Mouse (Mus musculus) kidney, adult 2 months (tissue): Measurements from ENCODE around the gene Gm11938.

Experiments
- CTCF ChIP-seq: fragments of 200-500 bp; conservative IDR thresholded peaks from 2 replicates; pipeline ENCODE4 v1.5.1; 2011; ENCODE audit warnings: low read depth, mild to moderate bottlenecking, control low read depth, low read length, moderate library complexity, mixed read lengths; ENCODE audit not compliant: insufficient read depth, insufficient read length
- POLR2A ChIP-seq: fragments of 200-500 bp; IDR thresholded peaks from one replicate; pipeline ENCODE4 v1.6.1; 2011; ENCODE audit warnings: low read depth, low read length, control low read depth

DNA sequence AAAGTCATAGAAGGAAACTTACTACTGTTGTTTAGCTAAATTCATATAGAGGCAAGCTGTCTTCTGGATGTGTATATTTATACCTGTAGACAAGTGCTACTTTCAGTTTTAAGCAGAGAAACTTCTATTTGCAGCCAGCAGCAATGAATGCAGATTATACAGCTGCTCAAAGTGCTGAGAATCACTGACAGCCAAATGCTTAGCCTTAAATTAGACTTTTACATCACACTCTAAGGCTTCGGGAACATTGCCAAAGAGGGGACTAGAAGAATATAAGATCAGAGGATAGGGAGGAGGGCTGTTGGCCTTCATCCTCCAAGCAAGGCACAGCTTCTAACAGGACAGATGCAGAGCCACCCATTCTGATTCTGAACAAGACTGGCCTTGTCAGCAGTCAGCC, 34.0 kb upstream of the Gm11938 start:
- no peak for TF ChIP-seq POLR2A
- no peak for TF ChIP-seq CTCF
